ENCODE assay signal across 28 mouse cellular contexts in the genomic region with DNA sequence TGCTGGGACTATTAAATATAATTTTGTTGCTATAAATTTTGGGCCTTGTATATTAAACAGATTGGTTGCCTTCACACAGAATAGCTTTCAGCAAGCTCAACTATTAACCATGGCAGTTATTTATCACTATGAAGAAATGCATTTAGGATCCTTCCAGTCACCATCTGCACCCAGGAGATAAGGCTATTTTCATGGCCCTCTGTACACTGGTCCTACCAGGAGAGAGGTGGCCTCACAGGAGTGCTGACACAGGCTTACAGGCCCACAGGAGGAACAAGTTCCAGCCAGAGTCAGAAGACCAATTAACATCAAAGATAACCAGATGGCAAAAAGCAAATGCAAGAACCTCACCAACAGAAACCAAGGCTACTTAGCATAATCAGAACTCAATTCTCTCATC.
A peak's percentile ranks its signal among the peaks of the same experiment; 100 is the strongest.
DNase-seq lines count a peak whose midpoint lies in the region; ATAC-seq and TF ChIP-seq lines count a peak whose summit lies in the region.
"Had no signal": no experiment of that assay in that cellular context is flagged by ENCODE, and none has a peak within 500 bp of the region (broad histone marks: within the 10 kb centered on the region; RNA-seq: fewer than 3 reads in every experiment).

No protein-coding gene starts in this region.

- no peaks in the 10 kb centered on the region for H3K36me3 ChIP-seq in liver, embryonic 11.5 days (ENCODE audit: control insufficient read depth, insufficient read depth, low read length)
- no peaks in the 10 kb centered on the region for H3K36me3 ChIP-seq in liver, embryonic 14.5 days (replicated peaks; ENCODE audit: control insufficient read depth, insufficient read depth, low read depth)
- H3K36me3 ChIP-seq in midbrain, postnatal 0 days (ENCODE audit: insufficient read depth, low read length), result no peaks in the 10 kb centered on the region
- H3K36me3 ChIP-seq in neural tube, embryonic 15.5 days, result no peaks in the 10 kb centered on the region
- H3K36me3 ChIP-seq in intestine, embryonic 15.5 days, result no peaks in the 10 kb centered on the region
- H3K36me3 ChIP-seq: embryonic facial prominence, embryonic 10.5 days; embryonic facial prominence, embryonic 13.5 days; forebrain, embryonic 12.5 days; forebrain, embryonic 15.5 days; heart, embryonic 12.5 days; heart, embryonic 15.5 days; hindbrain, embryonic 10.5 days; hindbrain, embryonic 13.5 days had no signal

- H3K27me3 ChIP-seq in liver, embryonic 11.5 days (replicated peaks; ENCODE audit: control insufficient read depth, insufficient read depth, low read length), result no peaks in the 10 kb centered on the region
- no peaks in the 10 kb centered on the region for H3K27me3 ChIP-seq in liver, embryonic 14.5 days (ENCODE audit: control insufficient read depth, insufficient read depth, low read length)
- no peaks in the 10 kb centered on the region for H3K27me3 ChIP-seq in midbrain, postnatal 0 days (ENCODE audit: insufficient read depth, low read length)
- H3K27me3 ChIP-seq in neural tube, embryonic 15.5 days (replicated peaks), result no peaks in the 10 kb centered on the region
- H3K27me3 ChIP-seq in intestine, embryonic 15.5 days (replicated peaks), result no peaks in the 10 kb centered on the region
- H3K27me3 ChIP-seq: embryonic facial prominence, embryonic 13.5 days; forebrain, embryonic 12.5 days; forebrain, embryonic 15.5 days; heart, embryonic 12.5 days; heart, embryonic 15.5 days; hindbrain, embryonic 13.5 days had no signal

- DNase-seq in MN1 (ENCODE audit: low spot score), result peak; percentile 40
- DNase-seq in liver, embryonic 11.5 days (ENCODE audit: low spot score), result no peak
- DNase-seq in liver, embryonic 14.5 days (ENCODE audit: low read depth in 3 of 3, low spot score in 3 of 3), result peak in 1 of 3 experiments; percentile 4
- no peak for DNase-seq in midbrain, postnatal 0 days (ENCODE audit: low spot score)
- DNase-seq: adrenal gland, adult 8-10 months; adrenal gland, postnatal 25 days; cerebellum, adult 11-12 months; cerebellum, adult 8-10 months; cerebellum, postnatal 10 days; cerebellum, postnatal 36 days; embryo, embryonic 11 days; gastrocnemius, postnatal 25 days; heart, adult 18-20 months; heart, postnatal 10 days; heart, postnatal 36 days had no signal

- H3K9me3 ChIP-seq in liver, embryonic 11.5 days (ENCODE audit: control insufficient read depth, low read length), result no peaks in the 10 kb centered on the region
- no peaks in the 10 kb centered on the region for H3K9me3 ChIP-seq in liver, embryonic 14.5 days (ENCODE audit: control insufficient read depth, low read length)
- no peaks in the 10 kb centered on the region for H3K9me3 ChIP-seq in midbrain, postnatal 0 days (ENCODE audit: low read length)
- no peaks in the 10 kb centered on the region for H3K9me3 ChIP-seq in neural tube, embryonic 15.5 days (replicated peaks)
- H3K9me3 ChIP-seq in intestine, embryonic 15.5 days, result no peaks in the 10 kb centered on the region
- H3K9me3 ChIP-seq: forebrain, embryonic 15.5 days; heart, embryonic 15.5 days; hindbrain, embryonic 13.5 days had no signal

- TF ChIP-seq EP300 in liver, embryonic 14.5 days (IDR thresholded peaks at IDR 0.05; ENCODE audit: low read depth), result peak; percentile 48; the same call in 1 of the 2 replicates

- no peak overlapping the region for H3K9ac ChIP-seq in liver, embryonic 11.5 days (ENCODE audit: low read depth, low read length)
- H3K9ac ChIP-seq in liver, embryonic 14.5 days (replicated peaks), result no peak overlapping the region
- no peak overlapping the region for H3K9ac ChIP-seq in midbrain, postnatal 0 days (replicated peaks; ENCODE audit: low read length, poor library complexity, severe bottlenecking)
- H3K9ac ChIP-seq in neural tube, embryonic 15.5 days (replicated peaks), result no peak overlapping the region
- no peak overlapping the region for H3K9ac ChIP-seq in intestine, embryonic 15.5 days
- H3K9ac ChIP-seq: embryonic facial prominence, embryonic 13.5 days; forebrain, embryonic 12.5 days; forebrain, embryonic 15.5 days; heart, embryonic 12.5 days; heart, embryonic 15.5 days; hindbrain, embryonic 13.5 days had no signal

- H3K4me2 ChIP-seq in liver, embryonic 11.5 days, result no peak overlapping the region
- no peak overlapping the region for H3K4me2 ChIP-seq in liver, embryonic 14.5 days (ENCODE audit: low read depth)
- H3K4me2 ChIP-seq in midbrain, postnatal 0 days (ENCODE audit: low read depth, low read length, poor library complexity, severe bottlenecking), result no peak overlapping the region
- no peak overlapping the region for H3K4me2 ChIP-seq in neural tube, embryonic 15.5 days
- no peak overlapping the region for H3K4me2 ChIP-seq in intestine, embryonic 15.5 days (replicated peaks)
- H3K4me2 ChIP-seq: embryonic facial prominence, embryonic 13.5 days; forebrain, embryonic 12.5 days; forebrain, embryonic 15.5 days; heart, embryonic 12.5 days; heart, embryonic 15.5 days; hindbrain, embryonic 13.5 days had no signal

- H3K4me3 ChIP-seq in liver, embryonic 11.5 days (ENCODE audit: low read depth, low read length), result no peak overlapping the region
- H3K4me3 ChIP-seq in liver, embryonic 14.5 days (ENCODE audit: insufficient read depth in 1 of 2, low read depth in 2 of 2, low read length in 2 of 2), result no peak overlapping the region
- no peak overlapping the region for H3K4me3 ChIP-seq in midbrain, postnatal 0 days (ENCODE audit: low read depth, low read length)
- H3K4me3 ChIP-seq in neural tube, embryonic 15.5 days (replicated peaks), result no peak overlapping the region
- no peak overlapping the region for H3K4me3 ChIP-seq in intestine, embryonic 15.5 days (replicated peaks)
- H3K4me3 ChIP-seq: embryonic facial prominence, embryonic 10.5 days; embryonic facial prominence, embryonic 13.5 days; erythroblast, embryonic 14.5 days; forebrain, embryonic 12.5 days; forebrain, embryonic 15.5 days; heart, embryonic 12.5 days; heart, embryonic 15.5 days; hindbrain, embryonic 10.5 days; hindbrain, embryonic 13.5 days had no signal

- H3K4me1 ChIP-seq in liver, embryonic 11.5 days (replicated peaks; ENCODE audit: control insufficient read depth, insufficient read depth, low read length), result no peaks in the 10 kb centered on the region
- H3K4me1 ChIP-seq in liver, embryonic 14.5 days (replicated peaks; ENCODE audit: control insufficient read depth in 2 of 2, insufficient read depth in 2 of 2, low read length in 1 of 2), result no peaks in the 10 kb centered on the region
- H3K4me1 ChIP-seq in midbrain, postnatal 0 days (ENCODE audit: insufficient read depth, low read length), result no peaks in the 10 kb centered on the region
- H3K4me1 ChIP-seq in neural tube, embryonic 15.5 days, result no peaks in the 10 kb centered on the region
- H3K4me1 ChIP-seq in intestine, embryonic 15.5 days (replicated peaks), result no peaks in the 10 kb centered on the region
- H3K4me1 ChIP-seq: embryonic facial prominence, embryonic 10.5 days; embryonic facial prominence, embryonic 13.5 days; forebrain, embryonic 12.5 days; forebrain, embryonic 15.5 days; heart, embryonic 12.5 days; heart, embryonic 15.5 days; hindbrain, embryonic 10.5 days; hindbrain, embryonic 13.5 days had no signal

- H3K27ac ChIP-seq in liver, embryonic 11.5 days (ENCODE audit: low read depth, low read length), result no peak overlapping the region
- no peak overlapping the region for H3K27ac ChIP-seq in liver, embryonic 14.5 days
- H3K27ac ChIP-seq in midbrain, postnatal 0 days (ENCODE audit: low read depth, low read length), result no peak overlapping the region
- H3K27ac ChIP-seq in neural tube, embryonic 15.5 days (replicated peaks), result no peak overlapping the region
- no peak overlapping the region for H3K27ac ChIP-seq in intestine, embryonic 15.5 days
- H3K27ac ChIP-seq: embryonic facial prominence, embryonic 10.5 days; embryonic facial prominence, embryonic 13.5 days; forebrain, embryonic 12.5 days; forebrain, embryonic 15.5 days; heart, embryonic 15.5 days; hindbrain, embryonic 10.5 days; hindbrain, embryonic 13.5 days had no signal

- peak; percentile 97 for ATAC-seq in liver, embryonic 11.5 days (replicated peaks; ENCODE audit: low FRiP score)
- peak; percentile 98 for ATAC-seq in liver, embryonic 14.5 days (ENCODE audit: insufficient read depth)
- ATAC-seq in midbrain, postnatal 0 days (ENCODE audit: low FRiP score), result no peak
- no peak for ATAC-seq in neural tube, embryonic 15.5 days (ENCODE audit: low FRiP score)
- no peak for ATAC-seq in intestine, embryonic 15.5 days
- ATAC-seq: activated CD4-positive, CD25-positive, alpha-beta regulatory T cell, adult 4 months; CD4-positive, CD25-positive, alpha-beta regulatory T cell, adult 4 months; forebrain, embryonic 15.5 days had no signal

- no peak for TF ChIP-seq CTCF in liver, embryonic 14.5 days (IDR thresholded peaks at IDR 0.05; ENCODE audit: low read depth)
- TF ChIP-seq CTCF in midbrain, postnatal 0 days (IDR thresholded peaks at IDR 0.05), result no peak

Comparison
In these comparisons a context has a peak if more than half of its experiments do, and no peak if none do; other contexts are left out.
1. ATAC-seq: peak in liver, embryonic 11.5 days (single experiment) and liver, embryonic 14.5 days (single experiment); none in midbrain, postnatal 0 days (single experiment), neural tube, embryonic 15.5 days (single experiment) and intestine, embryonic 15.5 days (single experiment).